Mouse (Mus musculus) cerebellum, postnatal 4 days (tissue): ENCODE results near the gene Pgghg.
"Not testable (repeated sequence)": the region's sequence is repeated elsewhere in the genome, so short reads cannot be mapped to it uniquely, and the experiment has no call there.

Experiments used
- DNase-seq, 2 experiments: peaks; one replicate each; pipeline ENCODE4 v3.0.0; 2022; ENCODE audit warnings: low spot score in 2 of 2, mixed read lengths in 1 of 2

Gene Pgghg

DNA sequence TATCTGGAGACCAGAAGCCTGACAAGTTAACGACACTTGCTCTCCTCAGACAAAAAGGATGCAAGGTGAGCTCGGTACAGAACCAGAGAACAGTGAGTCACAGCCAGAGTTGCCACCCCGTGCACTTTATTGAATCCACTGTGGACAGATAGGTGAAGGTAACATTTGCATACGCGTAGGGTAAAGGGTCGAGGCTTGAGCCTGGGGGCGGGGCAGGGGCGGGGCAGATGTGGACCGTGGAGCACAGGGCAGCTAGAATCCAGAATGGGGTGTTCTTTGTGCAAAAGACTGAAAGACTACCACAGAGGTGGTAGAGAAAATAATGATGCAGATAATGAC, 13.5 kb downstream of the Pgghg start:
- DNase-seq, result no peak

DNA sequence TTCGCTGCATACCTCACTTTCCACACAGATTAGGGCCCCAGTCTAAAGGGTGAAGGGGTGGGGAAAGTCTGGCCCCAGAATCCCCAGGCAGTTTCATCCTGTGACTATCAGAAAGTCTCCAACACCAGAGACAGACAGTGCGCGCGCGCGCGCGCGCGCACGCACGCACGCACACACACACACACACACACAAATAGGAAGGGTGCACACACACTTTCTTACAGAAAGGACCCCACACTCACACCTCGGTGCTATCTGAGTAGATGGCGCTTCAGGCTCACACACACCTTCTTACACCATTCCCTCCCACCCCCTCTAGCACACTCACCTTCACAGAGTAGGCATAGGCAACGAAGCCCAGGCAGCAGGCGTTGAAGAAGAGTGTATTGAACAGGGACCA, 14.2 kb downstream of the Pgghg start:
- DNase-seq, result no peak

DNA sequence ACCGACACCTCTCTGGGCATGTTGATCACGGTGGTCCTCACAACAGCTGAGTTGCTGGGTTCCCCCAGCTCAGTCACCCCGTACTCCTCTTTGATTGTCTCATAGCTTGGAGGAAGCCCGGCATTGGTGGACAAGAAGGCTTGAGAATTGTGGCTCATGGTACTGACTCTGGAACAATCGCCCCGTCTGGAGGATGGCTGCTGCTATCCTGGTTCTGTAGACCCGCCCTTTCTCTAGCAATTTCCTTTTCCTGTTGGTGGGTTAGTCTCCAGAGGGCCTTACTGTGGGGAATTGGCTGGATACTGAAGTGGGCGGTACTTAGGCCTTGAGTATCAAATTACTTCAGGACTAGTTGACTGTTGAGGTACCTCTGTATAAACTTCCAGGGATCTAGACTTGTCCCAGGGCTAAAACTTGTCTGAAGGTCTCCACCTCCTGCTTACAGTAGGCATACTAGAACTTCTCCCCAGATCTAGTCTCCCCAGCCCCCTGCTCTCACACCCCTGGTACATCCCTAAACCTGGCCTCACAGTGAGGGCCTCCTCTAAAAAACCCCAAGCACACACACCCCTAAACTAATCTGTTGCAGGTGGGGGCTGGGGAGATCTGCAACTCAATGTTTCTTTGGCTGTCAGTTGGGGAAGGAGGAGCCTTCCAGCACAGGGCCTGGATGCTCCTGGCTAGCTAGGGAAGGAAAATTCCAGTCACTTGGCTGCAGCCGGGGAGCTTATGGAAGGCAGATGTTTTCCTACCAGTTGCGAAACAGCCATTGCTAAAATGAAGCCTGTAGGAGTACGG, 14.8 kb downstream of the Pgghg start, which contains the start of the genes Gm45717 and Ifitm2:
TSS of gene Gm45717 (minus strand) at position 180 of the 798 bp plus-strand sequence.
TSS of gene Ifitm2 (minus strand) at position 230 of the 798 bp plus-strand sequence.
- peak in 1 of 2 experiments; percentile 20 for DNase-seq

DNA sequence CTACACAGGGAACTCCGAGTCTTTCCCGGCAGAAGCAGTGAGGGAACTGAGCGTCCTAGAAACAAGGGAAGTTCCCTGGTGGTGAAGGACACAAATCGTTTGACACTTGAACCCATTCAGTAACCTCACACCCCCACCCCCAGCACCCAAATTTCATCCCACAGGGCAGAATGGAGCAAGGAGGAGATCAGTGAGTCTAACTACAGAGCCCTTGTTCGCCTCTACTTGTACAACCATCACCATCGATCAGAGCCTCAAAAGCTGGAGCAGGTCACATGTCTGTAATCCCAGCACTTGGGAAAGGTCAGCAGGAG, 15.3 kb downstream of the Pgghg start:
- DNase-seq, result no peak

DNA sequence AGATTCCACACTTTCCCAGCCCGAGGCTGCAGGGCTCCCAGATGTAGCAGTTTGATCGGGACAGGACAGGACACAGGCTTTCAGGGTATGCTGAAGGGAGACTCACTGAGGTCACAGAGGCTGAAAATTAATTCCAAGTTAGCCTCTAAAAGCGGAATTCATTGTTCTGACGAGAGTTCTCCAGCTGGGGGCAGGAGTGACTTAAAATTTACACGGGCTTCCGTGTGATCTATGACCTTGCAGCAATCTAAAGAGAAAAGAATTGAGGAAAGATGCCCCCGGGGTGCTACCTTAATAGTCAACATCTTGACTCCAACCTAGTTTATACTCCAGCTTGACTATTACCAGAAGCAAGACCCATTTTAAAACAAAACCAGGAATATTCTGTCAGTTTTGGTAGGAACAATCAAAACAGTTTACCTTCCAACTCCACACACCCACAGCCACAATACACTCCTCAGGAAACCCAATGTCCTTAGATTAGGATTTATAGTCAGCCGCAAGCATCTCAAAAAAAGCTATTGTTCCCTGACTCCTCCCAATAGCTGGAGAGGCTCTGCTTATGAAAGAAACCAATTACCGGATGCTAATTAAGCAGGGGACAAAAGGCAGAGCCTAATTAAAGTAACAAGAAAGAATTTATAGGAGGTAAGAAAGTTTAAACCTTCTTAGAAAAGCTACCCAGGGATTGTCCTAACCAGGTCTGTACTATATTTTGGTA, 18.1 kb downstream of the Pgghg start:
- peak in 1 of 2 experiments; percentile 26 for DNase-seq

DNA sequence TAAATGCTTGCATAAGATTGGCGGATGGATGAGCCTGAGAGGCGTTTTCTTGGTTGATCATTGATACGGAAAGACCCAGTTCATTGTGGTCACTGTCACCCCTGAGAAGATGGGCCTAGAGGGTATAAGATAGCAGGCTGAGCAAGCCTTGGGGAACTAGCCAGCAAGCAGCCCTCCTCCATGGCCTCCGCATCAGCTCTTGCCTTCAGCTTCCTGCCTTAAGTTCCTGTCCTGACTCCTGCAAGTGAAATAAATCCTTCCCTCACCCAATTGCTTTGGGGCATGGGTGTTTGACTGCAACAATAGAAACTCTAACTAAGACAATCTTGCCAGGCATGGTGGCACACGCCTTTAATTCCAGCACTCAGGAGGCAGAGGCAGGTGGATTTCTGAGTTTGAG, 18.8 kb downstream of the Pgghg start:
- no peak for DNase-seq

DNA sequence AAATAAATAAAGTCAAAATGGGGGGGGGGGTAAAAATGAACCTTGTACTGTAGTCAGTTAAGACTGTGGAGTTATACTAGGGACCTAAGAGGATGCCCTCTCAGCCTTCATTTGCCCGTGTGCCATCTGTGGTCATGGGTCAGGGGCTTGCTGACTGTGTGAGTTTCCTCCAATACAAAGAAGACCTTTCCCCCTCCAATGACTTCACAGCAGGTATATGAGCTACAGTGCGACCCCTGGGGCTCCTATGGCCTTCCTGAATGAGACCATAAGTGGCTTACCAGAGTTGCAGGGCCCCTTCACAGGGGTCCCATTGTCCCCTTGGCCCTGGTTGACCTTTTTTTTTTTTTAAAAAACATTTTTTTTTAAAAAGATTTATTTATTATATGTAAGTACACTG, 20.2 kb downstream of the Pgghg start:
- no peak for DNase-seq

DNA sequence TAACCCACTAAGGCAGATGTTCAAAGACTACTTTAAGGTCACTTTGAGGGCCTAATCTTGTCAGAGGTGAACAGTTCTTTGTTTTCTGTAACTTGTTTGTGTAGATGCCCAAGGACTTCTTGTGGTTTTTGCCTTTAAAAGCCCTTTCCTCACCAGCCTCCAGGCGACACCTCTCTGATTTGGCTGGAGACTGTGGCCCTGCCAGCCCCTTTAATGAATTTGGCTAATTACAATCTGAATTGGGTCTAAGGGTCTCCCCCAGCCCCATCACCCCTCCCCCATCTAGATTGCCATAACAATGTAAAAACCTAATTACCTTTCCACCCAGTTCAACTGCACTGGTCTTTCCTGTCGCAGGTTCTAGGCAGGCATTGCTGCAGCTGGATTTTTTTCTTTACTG, 21.5 kb downstream of the Pgghg start:
- DNase-seq, result no peak

DNA sequence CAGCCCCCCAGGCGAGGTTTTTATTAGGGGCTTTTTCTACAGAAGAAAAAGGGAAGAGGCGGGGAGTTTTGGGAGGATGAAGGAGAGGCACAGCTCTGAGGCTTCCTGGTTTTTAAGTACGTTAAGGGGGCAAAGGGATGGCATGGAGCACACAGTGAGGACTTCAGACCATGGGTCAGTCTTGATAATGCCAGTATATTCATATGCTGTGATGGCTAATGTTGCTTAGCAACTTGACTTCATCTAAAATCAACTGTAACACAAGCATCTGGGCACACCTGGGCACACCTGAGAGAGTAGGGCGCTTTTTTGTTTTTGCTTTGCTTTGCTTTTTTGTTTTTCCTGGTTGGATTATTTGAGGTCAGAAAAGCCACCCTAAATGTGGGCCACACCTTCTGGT, 25.7 kb downstream of the Pgghg start, which contains the start of gene Ifitm1:
TSS of gene Ifitm1 (plus strand) at position 301 of the 400 bp plus-strand sequence.
- DNase-seq, result no peak

DNA sequence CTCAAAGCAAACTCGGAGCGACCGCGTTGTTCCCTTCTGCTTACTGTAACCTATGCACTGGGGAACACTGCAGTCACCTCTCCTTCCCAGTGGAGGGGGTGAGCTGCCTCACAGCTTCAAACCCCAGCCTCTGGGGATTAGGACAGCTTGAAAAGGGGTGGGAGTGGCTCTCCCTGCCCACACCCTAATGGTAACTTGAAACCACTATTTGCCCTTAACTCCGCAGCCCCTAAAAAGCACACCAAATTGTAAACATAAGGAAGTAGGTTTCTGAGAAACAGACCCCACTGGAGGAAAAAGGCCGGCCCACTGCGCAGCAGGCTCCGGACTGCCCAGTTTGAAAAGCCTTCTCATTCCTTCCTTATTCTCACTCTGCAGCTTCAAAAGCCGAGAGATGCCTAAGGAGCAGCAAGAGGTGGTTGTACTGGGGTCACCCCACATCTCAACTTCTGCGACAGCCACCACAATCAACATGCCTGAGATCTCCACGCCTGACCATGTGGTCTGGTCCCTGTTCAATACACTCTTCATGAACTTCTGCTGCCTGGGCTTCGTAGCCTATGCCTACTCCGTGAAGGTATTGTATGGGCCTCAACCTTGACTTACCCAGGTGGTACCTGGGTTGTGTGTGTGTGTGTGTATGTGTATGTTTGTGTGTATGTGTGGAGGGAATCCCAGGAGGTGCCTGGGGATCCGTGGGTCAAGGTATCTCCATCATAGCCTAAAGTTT, 26.8 kb downstream of the Pgghg start:
- no peak for DNase-seq

DNA sequence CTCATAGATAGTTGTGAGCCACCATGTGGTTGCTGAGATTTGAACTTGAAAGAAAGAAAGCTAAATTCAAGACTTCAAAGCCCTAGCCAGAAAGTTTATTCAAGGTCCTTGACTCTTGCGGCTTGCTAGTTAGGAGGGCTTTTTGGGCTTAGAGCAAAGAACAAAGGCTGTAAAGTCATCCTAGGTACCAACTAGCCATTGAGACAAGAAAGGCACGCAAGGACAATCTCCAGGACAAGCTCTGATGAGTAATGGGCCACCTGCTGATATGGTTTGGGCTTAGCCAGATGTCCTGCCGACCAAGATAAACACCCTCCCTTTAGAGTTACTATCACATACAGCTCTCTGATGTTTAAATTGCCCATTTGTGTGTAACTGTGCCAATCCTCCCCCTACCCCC, 27.5 kb downstream of the Pgghg start:
- DNase-seq, result not testable (repeated sequence)

DNA sequence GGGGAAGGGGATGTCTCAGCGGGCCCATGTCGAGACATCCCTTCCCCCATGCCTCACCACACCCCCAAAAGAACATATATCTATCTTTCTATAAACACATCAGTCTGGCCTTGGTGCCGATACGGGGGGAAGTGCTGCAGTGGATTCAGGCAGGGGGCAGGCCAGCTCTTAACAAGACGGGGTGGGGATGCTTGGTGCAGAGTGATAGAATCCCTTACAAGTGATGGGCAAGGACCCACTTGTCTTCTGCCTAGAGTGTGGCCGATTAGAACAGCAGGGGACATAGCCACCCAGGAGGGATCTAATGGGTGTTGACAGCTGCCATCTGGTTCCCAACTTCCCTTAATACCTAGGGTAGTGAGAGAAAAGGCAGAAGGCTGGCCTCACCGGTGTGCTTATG, 29.7 kb downstream of the Pgghg start:
- DNase-seq, result no peak

DNA sequence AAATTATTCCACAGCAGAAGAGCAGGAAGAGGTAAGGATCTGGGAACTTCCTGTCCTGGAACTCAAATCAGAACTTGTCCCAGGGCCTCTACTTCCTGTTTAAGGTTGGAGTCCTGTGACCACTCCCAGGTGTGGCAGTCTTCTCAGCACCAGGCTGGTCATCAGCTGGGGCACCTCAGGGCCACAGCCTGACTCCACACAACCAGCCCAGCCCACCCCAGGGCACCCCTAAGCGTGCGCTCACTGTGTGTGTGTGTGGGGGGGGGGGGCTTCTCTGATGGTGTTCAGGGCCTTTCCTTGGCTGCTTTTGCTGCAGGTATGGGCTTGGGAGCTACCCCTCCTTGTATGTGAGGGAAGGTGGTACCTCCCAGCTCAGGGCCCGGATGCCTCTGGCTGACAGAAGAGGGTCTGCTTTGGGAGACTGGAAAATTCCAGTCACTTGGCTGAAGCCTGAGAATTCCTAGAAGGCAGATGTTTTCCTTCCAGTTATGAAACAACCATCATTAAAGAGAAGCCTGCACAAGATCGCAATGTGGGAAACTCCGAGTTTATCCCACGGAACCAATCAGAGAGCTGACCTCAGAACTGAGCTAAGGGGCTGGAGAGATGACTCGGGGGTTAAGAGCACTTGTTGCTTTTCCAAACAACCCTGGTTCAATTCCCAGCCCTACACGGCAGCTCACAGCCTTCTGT, 30.4 kb downstream of the Pgghg start:
- no peak for DNase-seq

DNA sequence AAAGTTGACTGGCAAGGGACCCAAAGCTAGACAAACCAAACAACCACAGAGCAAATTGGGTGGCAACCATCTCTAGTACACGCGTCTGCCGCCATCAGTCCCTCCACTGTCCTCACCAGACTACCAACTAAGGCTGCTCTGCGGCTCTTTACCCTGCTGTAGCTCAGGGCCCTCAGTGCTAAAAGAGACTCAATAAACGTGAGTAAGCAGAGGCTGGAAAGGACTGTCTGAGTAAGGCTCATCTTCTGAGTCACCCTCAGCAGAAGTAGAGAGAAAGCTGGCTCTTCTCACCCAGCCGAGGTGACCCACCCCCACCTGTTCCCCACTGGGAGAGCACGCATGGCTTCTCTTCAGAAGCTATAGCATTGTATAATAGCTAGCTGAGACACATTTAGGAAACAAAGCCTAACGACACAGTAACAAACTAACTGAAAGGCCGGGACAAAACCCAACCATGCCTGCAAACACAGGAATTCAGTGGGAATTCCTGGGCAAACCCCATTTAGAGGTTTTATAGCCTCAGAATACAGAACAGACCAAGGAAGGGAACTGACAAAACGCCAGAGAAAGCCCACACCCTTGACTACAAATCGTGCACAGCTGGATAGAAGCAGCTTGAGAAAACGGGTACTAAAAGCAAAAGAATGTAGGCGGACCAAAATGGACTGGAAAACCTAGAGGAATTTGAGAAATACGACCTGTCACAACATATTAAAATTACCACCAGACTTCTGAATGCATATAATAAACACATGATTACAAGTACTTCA, 32.4 kb downstream of the Pgghg start:
- no peak for DNase-seq

DNA sequence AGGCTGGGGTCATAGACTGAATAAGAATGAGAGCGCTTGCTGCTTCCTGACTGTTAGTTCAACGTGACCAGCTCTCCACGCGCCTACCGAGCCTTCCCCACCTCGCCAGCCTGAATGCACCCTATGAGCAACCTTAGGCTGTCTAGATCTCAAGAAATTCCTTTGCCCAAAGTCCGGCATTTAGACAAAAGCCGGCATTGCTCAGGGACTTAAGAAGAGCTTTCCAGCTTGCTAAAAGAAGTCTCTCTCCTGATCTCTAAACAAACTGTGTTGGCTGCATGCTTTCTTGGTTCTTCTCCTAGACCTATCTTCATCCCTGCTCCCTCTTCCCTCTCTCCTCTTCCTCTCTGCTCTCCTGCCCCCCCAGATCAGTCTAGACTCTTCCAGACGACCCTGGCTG, 33.7 kb downstream of the Pgghg start:
- no peak for DNase-seq

DNA sequence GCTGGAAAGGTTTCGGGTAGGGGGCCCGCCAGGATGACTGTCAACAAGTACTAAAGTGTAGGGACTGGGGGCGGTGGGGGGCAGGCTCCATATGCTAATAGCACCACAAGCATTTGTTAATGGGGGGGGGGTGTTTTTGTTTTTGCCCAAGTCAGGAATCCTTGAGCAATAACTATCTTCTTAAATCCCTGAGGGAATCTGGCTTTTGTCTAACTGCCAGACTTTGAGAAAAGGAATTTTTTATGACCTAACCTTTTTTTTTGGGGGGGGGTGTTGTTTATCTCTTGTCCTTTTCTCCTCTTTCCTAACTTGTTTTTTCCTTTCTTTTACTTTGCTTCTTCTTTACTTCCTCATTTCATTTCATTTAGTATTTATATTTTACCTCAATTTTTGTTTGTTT, 34.3 kb downstream of the Pgghg start:
- no peak for DNase-seq

DNA sequence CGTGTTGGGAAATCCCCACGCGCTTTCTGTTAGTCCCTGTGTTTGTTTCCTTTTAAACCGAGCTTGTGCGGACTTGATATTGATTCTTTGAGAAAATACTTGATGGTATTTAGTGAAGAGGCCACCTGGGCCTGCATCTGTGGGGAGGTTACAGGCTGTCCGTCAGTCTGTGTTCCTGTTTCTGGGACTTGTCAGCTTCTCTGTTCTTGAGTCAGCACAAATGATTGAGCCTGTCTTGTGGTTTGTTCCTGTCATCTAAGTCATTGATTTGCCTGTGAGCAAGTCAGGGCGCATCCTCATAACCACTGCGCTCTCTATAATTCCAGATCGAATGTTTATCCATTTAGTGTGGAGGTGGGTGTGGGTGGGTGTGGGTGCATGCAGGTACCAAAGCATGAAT, 35.5 kb downstream of the Pgghg start:
- not testable (repeated sequence) for DNase-seq

DNA sequence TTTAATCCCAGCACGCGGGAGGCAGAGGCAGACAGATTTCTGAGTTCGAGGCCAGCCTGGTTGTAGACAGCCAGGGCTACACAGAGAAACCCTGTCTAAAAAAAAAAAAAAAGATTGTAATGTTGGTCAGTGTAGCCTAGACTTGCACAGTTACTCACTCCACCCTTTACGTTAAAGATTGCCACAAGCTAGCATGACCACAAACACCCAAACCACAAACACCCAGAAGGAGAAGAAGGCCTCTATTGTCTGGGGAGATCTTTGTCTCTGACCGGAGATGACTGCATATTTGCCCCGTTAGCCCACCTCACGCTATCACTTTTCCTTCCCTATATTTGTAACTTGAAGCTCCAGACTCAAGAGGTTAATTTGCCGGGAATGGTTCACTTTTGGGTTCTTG, 40.5 kb downstream of the Pgghg start:
- no peak for DNase-seq

DNA sequence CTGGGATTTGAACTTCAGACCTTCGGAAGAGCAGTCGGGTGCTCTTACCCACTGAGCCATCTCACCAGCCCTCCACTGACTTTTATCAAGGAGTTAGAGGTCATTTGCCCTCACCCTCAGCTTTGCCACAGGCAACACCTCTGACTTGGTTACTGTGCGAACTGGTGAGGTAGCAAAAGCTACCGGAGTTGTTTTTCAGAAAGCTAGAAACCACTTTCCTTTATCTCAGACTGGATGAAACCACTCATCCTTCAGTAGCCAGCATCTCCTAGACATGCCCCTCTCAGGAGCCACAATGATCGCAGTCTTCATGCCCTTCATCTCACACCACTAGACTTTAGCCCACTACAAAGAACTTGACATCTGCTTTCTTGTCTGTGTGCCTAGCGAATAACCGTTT, 41.8 kb downstream of the Pgghg start:
- DNase-seq, result no peak

DNA sequence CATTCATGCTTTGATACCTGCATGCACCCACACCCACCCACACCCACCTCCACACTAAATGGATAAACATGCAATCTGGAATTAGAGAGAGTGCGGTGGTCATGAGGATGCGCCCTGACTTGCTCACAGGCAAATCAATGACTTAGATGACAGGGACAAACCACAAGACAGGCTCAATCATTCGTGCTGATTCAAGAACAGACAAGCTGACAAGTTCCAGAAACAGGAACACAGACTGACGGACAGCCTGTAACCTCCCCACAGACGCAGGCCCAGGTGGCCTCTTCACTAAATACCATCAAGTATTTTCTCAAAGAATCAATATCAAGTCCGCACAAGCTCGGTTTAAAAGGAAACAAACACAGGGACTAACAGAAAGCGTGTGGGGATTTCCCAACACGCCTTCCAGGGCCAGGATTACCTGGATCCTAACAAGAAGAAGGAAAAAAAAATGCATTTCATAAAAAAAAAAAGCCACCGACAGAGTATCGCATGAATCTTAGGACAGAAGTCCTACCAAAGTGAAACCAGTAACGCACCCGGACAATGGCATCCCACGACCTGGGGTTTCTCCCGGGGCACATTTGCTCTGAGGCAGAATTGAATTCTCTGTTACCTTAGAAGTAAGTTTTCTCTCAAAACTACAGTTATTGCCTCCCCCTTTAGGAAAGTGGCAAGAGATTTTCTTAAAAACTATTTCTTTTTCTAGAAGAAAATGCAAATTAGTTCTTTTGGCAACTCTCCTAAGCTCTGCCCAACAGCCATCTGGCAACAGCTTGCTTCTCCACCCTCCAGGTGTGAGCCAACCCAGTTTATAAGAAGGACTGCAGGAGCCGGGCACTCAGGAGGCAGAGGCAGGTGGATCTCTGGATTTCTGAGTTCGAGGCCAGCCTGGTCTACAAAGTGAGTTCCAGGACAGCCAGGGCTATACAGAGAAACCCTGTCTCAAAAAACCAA, 46.3 kb downstream of the Pgghg start:
- no peak for DNase-seq
